Mouse (Mus musculus) bone marrow, adult 2 months (tissue): ENCODE results near the gene Hist1h2bn.
A peak's percentile ranks its signal among the peaks of the same experiment; 100 is the strongest.
"Not testable (repeated sequence)": the region's sequence is repeated elsewhere in the genome, so short reads cannot be mapped to it uniquely, and the experiment has no call there.

Experiments used
- CTCF ChIP-seq: fragments of 200-500 bp; IDR thresholded peaks from 2 replicates; pipeline ENCODE4 v1.5.1; 2011; ENCODE audit warnings: low read length, control low read depth; ENCODE audit not compliant: control insufficient read depth, insufficient read depth
- POLR2A ChIP-seq: fragments of 200-500 bp; IDR thresholded peaks from 2 replicates; pipeline ENCODE4 v1.6.1; 2011; ENCODE audit warnings: low read depth, mild to moderate bottlenecking, control low read depth, low read length, borderline replicate concordance; ENCODE audit not compliant: control insufficient read depth

- not testable (repeated sequence) for TF ChIP-seq CTCF
- peak; percentile 96 for TF ChIP-seq POLR2A
Observed at GRCm38 (mm10) chr13:21721757-21722372, 32.1 kb upstream of the Hist1h2bn start, which contains the start of gene Hist1h2bm.
